Mouse (Mus musculus) small intestine, adult 2 months (tissue): ENCODE measurements around the gene Kif2c.

Experiments used
- CTCF ChIP-seq: fragments of 200-500 bp; IDR thresholded peaks from 2 replicates; pipeline ENCODE4 v1.5.1; 2012; ENCODE audit warnings: low read depth, mild to moderate bottlenecking, control low read depth, inconsistent platforms, low read length, moderate library complexity, mixed read lengths; ENCODE audit not compliant: insufficient replicate concordance, insufficient read length; ENCODE audit errors: extremely low read depth
- POLR2A ChIP-seq: fragments of 200-500 bp; IDR thresholded peaks from 2 replicates; pipeline ENCODE4 v1.6.1; 2012; ENCODE audit warnings: low read depth, mild to moderate bottlenecking, control low read depth, inconsistent platforms, low read length, moderate library complexity

DNA sequence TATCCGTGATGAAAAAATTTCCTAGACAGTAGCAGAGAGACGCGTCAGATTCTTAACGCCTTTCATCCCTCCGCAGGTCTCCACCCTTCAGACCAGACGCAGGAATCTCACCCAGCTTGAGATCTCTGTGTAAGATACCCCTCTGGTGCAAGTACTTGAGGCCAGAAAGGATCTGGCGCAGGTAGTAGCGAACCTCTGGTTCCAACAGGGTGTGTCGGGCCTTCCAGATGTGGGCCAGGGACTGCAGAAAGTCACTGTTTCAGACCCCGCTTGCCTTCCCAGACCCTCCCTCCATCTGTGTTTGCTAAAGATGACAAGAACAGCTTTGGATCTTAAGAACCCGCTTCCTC, 49.7 kb downstream of the Kif2c start:
- TF ChIP-seq CTCF, result no peak
- no peak for TF ChIP-seq POLR2A
